Mouse (Mus musculus) forebrain, postnatal 0 days (tissue): ENCODE results near the gene Tnip1. TPM values are rescaled to one million over a fixed set of nuclear protein-coding genes. Genes with fewer than 3 reads are reported as not detected.

ENCODE experiments used
- ATAC-seq: fragments of 200-750 bp; cut with Nextera tagmentation; 2 replicates; pipeline ENCODE4 v1.8.0; 2017; ENCODE audit warnings: mild to moderate bottlenecking, moderate library complexity
- DNase-seq: peaks from one replicate; pipeline ENCODE4 v3.0.0-alpha.2; 2015
- H3K27ac ChIP-seq: fragments of 300-500 bp; sonication (generic); 2 replicates; pipeline ENCODE4 v1.5.1; 2014; ENCODE audit warnings: low read depth, mild to moderate bottlenecking, antibody characterized with exemption, low read length, moderate library complexity, mixed read lengths
- H3K27me3 ChIP-seq: fragments of 300-500 bp; sonication (generic); 2 replicates; pipeline ENCODE4 v1.6.1; 2014; ENCODE audit warnings: mild to moderate bottlenecking, low read length, mixed read lengths; ENCODE audit not compliant: insufficient read depth
- H3K36me3 ChIP-seq: fragments of 300-500 bp; sonication (generic); 2 replicates; pipeline ENCODE4 v1.6.1; 2014; ENCODE audit warnings: mild to moderate bottlenecking, moderate library complexity; ENCODE audit not compliant: insufficient read depth
- H3K4me1 ChIP-seq: fragments of 300-500 bp; sonication (generic); 2 replicates; pipeline ENCODE4 v1.6.1; 2014; ENCODE audit warnings: antibody characterized with exemption; ENCODE audit not compliant: insufficient read depth
- H3K4me2 ChIP-seq: fragments of 300-500 bp; sonication (generic); 2 replicates; pipeline ENCODE4 v1.6.1; 2014; ENCODE audit warnings: low read depth, mild to moderate bottlenecking, moderate library complexity
- H3K4me3 ChIP-seq: fragments of 300-500 bp; sonication (generic); 2 replicates; pipeline ENCODE4 v1.5.1; 2014; ENCODE audit warnings: low read depth, low read length, mixed read lengths
- H3K9ac ChIP-seq: fragments of 300-500 bp; sonication (generic); 2 replicates; pipeline ENCODE4 v1.6.1; 2014; ENCODE audit warnings: mild to moderate bottlenecking
- H3K9me3 ChIP-seq: fragments of 300-500 bp; sonication (generic); 2 replicates; pipeline ENCODE4 v1.6.1; 2016; ENCODE audit warnings: low read length
- CTCF ChIP-seq: sonication (generic); IDR thresholded peaks from 2 replicates; pipeline ENCODE4 v1.5.1; 2016; ENCODE audit warnings: antibody characterized with exemption, control low read depth, low read depth
- WGBS: fragments of 180-500 bp; shearing (Covaris S2); extraction: QIAGEN DNeasy Blood & Tissue Kit; methylation state at CpG from one replicate; pipeline ENCODE4 v1.1.7; 2014; 5-methylcytosine and 5-hydroxymethylcytosine counted together
- polyA plus RNA-seq: library from polyadenylated mRNA; unstranded; fragments of >200 nt; fragmentation: Nextera tagmentation; extraction: Ambion mirVana; gene quantifications from 2 replicates; pipeline ENCODE4 v1.2.1, GENCODE M21; 2015
- total RNA-seq: library from RNA; depleted of rRNA; stranded (reverse); fragments of >200 nt; gene quantifications from 2 replicates; pipeline ENCODE4 v1.2.3, GENCODE M21; 2014

Gene Tnip1
- total and polyA plus RNA-seq, 2 experiments from 2014 or later, result 14.9 to 16.6 TPM

DNA sequence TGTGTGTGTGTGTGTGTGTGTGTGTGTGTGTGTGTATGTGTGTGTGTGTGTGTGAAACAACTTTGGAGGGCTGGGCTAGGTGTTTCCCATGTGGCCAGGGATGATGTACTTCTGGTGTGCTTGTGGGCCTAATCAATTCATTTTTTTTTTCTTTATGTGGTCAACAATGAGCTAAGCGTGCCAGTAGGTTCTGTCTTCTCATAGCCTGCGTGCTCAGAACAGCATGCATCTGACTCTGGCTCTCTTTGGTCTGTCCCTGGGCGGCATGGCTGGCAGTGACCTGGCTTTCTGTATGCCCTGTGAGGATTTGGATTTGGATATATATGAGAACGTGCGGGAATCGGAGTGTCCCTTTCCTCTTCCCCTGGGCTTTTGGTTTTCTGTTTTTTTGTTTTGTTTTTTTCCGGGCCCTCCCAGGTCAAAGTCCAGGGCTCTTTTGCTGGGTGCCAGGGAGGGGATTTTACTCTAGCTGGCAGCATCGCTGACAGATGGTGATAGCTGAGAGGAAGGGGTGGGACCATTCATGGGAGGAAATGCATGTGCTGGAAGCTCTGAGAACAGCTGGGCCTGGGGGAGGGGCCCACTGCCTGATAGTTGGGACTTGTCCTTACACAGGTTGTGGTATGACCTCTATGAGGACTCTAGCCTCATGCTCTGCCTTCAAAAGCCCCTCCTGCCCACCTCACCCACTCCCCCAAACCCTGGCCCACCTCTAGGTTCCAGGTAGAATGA is 10.9 kb upstream of the Tnip1 start:
- DNase-seq, result peak; percentile 23
- H3K4me1 ChIP-seq, result no peaks in the 10 kb centered on the region
- no peak overlapping the region for H3K9ac ChIP-seq
- H3K9me3 ChIP-seq, result no peaks in the 10 kb centered on the region
- H3K4me3 ChIP-seq, result no peak overlapping the region
- H3K27me3 ChIP-seq, result no peaks in the 10 kb centered on the region
- 50% methylated on average over 8 of the region's 8 CpGs for WGBS
- peak overlapping the region; percentile 40; the same call in 1 of the 2 replicates for H3K27ac ChIP-seq
- no peaks in the 10 kb centered on the region for H3K36me3 ChIP-seq
- no peak for TF ChIP-seq CTCF
- no peak overlapping the region for H3K4me2 ChIP-seq
- ATAC-seq, result peak; percentile 32; the same call in 1 of the 2 replicates

GRCm38 (mm10) chr11:54972789-54973188 is 10.1 kb upstream of the Tnip1 start:
- H3K9me3 ChIP-seq, result no peaks in the 10 kb centered on the region
- H3K27ac ChIP-seq, result no peak overlapping the region
- DNase-seq, result no peak
- H3K4me3 ChIP-seq, result no peak overlapping the region
- no peaks in the 10 kb centered on the region for H3K27me3 ChIP-seq
- no peaks in the 10 kb centered on the region for H3K36me3 ChIP-seq
- 69% methylated on average over 5 of the region's 6 CpGs for WGBS
- no peaks in the 10 kb centered on the region for H3K4me1 ChIP-seq
- no peak for TF ChIP-seq CTCF
- no peak overlapping the region for H3K4me2 ChIP-seq
- no peak for ATAC-seq
- no peak overlapping the region for H3K9ac ChIP-seq

GRCm38 (mm10) chr11:54972049-54972723 is 9.5 kb upstream of the Tnip1 start:
- ATAC-seq, result no peak
- Histone ChIP-seq H3K27ac (no peak overlapping the region), H3K27me3 (no peaks in the 10 kb centered on the region), H3K9me3 (no peaks in the 10 kb centered on the region), H3K4me3 (no peak overlapping the region), H3K4me2 (no peak overlapping the region), H3K4me1 (no peaks in the 10 kb centered on the region), H3K9ac (no peak overlapping the region), H3K36me3 (no peaks in the 10 kb centered on the region)
- no peak for TF ChIP-seq CTCF
- WGBS, result 63% methylated on average over 4 of the region's 4 CpGs
- no peak for DNase-seq

- DNase-seq (no peak), ATAC-seq (no peak)
- Histone ChIP-seq H3K27ac (no peak overlapping the region), H3K4me1 (no peaks in the 10 kb centered on the region), H3K9me3 (no peaks in the 10 kb centered on the region), H3K4me3 (no peak overlapping the region), H3K9ac (no peak overlapping the region), H3K4me2 (no peak overlapping the region), H3K27me3 (no peaks in the 10 kb centered on the region), H3K36me3 (no peaks in the 10 kb centered on the region)
- 76% methylated on average over 8 of the region's 8 CpGs for WGBS
- TF ChIP-seq CTCF, result no peak
Measured at GRCm38 (mm10) chr11:54971365-54972048, 8.8 kb upstream of the Tnip1 start.

- Histone ChIP-seq H3K27me3 (no peaks in the 10 kb centered on the region), H3K36me3 (no peaks in the 10 kb centered on the region), H3K4me1 (no peaks in the 10 kb centered on the region), H3K4me2 (no peak overlapping the region), H3K27ac (no peak overlapping the region), H3K9ac (no peak overlapping the region), H3K4me3 (no peak overlapping the region), H3K9me3 (no peaks in the 10 kb centered on the region)
- WGBS, result 83% methylated on average over 6 of the region's 6 CpGs
- TF ChIP-seq CTCF, result no peak
- DNase-seq, result no peak
- ATAC-seq, result no peak
Measured at GRCm38 (mm10) chr11:54965234-54965633, 2.5 kb upstream of the Tnip1 start.

DNA sequence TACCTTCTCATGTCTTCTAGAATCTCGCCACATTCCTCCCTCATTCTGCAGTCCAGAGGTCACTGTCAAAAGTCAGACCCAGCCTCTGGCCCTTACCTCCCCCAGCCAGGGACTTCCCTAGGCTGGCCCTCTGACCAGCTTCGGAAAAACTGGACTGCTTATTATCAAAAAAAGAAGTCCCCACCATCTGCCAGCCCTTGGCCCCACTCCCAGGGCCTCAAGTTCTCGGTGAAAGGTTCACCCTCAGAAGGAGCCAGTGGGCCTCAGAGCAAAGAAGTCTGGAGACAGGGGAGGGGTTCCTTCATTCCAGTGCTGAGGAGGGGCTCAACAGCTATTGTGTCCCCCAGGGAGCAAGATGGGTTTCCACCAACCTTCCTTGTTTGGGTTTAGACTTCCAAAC is 796 bp downstream of the Tnip1 start:
- H3K36me3 ChIP-seq, result no peaks in the 10 kb centered on the region
- DNase-seq (no peak), ATAC-seq (no peak)
- no peak overlapping the region for H3K27ac ChIP-seq
- no peaks in the 10 kb centered on the region for H3K9me3 ChIP-seq
- 67% methylated on average over 3 of the region's 3 CpGs for WGBS
- no peak overlapping the region for H3K9ac ChIP-seq
- no peak overlapping the region for H3K4me3 ChIP-seq
- H3K4me1 ChIP-seq, result no peaks in the 10 kb centered on the region
- no peak for TF ChIP-seq CTCF
- H3K4me2 ChIP-seq, result no peak overlapping the region
- H3K27me3 ChIP-seq, result no peaks in the 10 kb centered on the region
